Mouse (Mus musculus): ENCODE data around the gene Dpf3. TPM values are rescaled to one million over a fixed set of nuclear protein-coding genes. Genes with fewer than 3 reads are reported as not detected.

Dpf3 gene
- 5.1 and 5.9 TPM in 2 replicates for polyA plus RNA-seq (2015; fragmentation: Nextera tagmentation; extraction: Ambion mirVana)

DNA sequence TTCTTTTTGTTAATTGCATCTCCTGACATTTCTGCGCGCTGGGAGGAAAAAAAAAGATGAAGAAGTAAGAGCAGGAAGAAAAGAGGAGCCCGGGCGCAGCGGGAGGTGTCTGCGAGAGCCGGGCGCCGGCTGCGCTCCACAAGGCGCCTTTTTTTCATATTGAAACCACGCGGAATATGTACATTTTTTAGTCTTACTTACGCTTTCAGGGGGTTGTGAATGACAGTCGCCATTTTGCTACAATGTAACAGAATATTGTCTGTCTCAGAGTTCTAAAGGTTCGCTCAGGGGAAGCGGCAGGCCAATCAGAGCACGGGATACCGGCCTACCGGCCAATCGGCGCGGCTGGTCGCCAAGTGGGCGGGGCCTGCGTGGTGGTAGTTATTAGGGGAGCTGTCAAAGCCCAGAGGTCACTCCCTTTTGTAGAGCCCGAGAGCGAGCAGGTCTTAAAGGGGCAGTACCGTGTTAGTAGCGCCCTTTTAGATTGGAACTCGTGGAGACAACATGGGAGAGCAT is at the start of gene Dpf3:
TSS of gene Dpf3 (minus strand) at position 241 of the 516 bp plus-strand sequence.
- H3K4me1 ChIP-seq (replicated peaks; ENCODE audit: control insufficient read depth, insufficient read depth, low read length) = no peaks in the 10 kb centered on the region
- ATAC-seq = peak; percentile 96
- peak within 1 kb of the TSS; percentile 98 for H3K4me2 ChIP-seq (replicated peaks; ENCODE audit: low read depth)
- no peak for TF ChIP-seq CTCF (IDR thresholded peaks at IDR 0.05; ENCODE audit: low read depth)
- peak within 1 kb of the TSS; percentile 81 for H3K4me3 ChIP-seq (ENCODE audit: low read depth, low read length)
- WGBS = 1% methylated on average over 31 of the region's 31 CpGs
- peak within 1 kb of the TSS; percentile 83 for H3K27ac ChIP-seq (ENCODE audit: low read depth, low read length)
- H3K9ac ChIP-seq (ENCODE audit: low read depth, low read length) = peak within 1 kb of the TSS; percentile 75
- H3K9me3 ChIP-seq (ENCODE audit: control insufficient read depth) = no peaks in the 10 kb centered on the region
- no peaks in the 10 kb centered on the region; the same call in 1 of the 2 replicates for H3K27me3 ChIP-seq (replicated peaks; ENCODE audit: control insufficient read depth, insufficient read depth, low read length)
- no peaks in the 10 kb centered on the region for H3K36me3 ChIP-seq (ENCODE audit: control insufficient read depth, insufficient read depth)

DNA sequence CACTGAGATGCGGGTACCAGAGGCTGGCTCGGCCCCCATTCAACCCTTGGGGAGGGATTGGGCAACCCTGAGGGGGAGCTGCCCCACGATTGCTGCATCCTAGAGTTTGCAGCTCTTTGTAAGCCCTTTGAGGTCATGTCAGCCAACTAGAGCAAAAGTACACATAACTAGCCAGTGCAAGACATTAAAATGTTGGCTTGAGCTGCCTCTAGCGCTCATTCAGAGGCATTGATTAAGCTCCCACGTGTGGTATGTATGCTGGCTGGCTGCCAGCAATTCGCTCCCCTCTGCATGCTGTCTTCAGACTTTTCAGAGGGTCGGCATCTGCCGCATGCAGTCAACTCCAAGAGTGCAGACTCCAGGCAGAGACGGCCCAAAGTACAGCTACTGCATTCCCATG is 48.5 kb upstream of the Dpf3 start:
- Histone ChIP-seq H3K9ac (ENCODE audit: low read depth, low read length) (no peak overlapping the region), H3K4me2 (replicated peaks; ENCODE audit: low read depth) (no peak overlapping the region), H3K36me3 (ENCODE audit: control insufficient read depth, insufficient read depth) (peaks cover 33% of the 10 kb centered on the region), H3K4me3 (ENCODE audit: low read depth, low read length) (no peak overlapping the region), H3K4me1 (replicated peaks; ENCODE audit: control insufficient read depth, insufficient read depth, low read length) (0 out of 2 replicates have a peak, but pooled peaks cover 4% of the 10 kb centered on the region), H3K9me3 (ENCODE audit: control insufficient read depth) (no peaks in the 10 kb centered on the region), H3K27me3 (replicated peaks; ENCODE audit: control insufficient read depth, insufficient read depth, low read length) (no peaks in the 10 kb centered on the region), H3K27ac (ENCODE audit: low read depth, low read length) (no peak overlapping the region)
- no peak for TF ChIP-seq CTCF (IDR thresholded peaks at IDR 0.05; ENCODE audit: low read depth)
- 67% methylated on average over 9 of the region's 9 CpGs for WGBS
- ATAC-seq = no peak

DNA sequence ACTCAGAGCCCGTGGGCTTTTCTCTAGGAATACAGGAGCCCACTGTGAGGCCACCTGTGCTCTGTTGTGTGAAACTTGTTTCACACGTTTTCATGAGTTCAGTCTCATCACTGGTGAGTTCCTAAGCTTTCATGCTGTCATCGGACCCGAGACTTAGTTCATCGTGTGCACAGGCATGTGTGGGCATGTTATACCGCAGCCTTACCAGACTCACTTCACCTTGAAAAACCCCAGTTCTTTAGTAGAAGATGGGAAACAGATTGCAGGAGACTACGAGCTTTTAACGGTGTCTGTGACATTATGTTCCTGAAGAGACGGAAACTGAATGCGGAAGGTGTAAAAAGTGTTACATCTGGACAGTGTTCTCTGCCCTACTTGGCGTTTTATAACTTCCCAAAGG is 47.9 kb upstream of the Dpf3 start:
- no peak overlapping the region for H3K4me2 ChIP-seq (replicated peaks; ENCODE audit: low read depth)
- no peak overlapping the region for H3K9ac ChIP-seq (ENCODE audit: low read depth, low read length)
- H3K4me3 ChIP-seq (ENCODE audit: low read depth, low read length) = no peak overlapping the region
- TF ChIP-seq CTCF (IDR thresholded peaks at IDR 0.05; ENCODE audit: low read depth) = no peak
- no peaks in the 10 kb centered on the region for H3K9me3 ChIP-seq (ENCODE audit: control insufficient read depth)
- H3K4me1 ChIP-seq (replicated peaks; ENCODE audit: control insufficient read depth, insufficient read depth, low read length) = 0 out of 2 replicates have a peak, but pooled peaks cover 4% of the 10 kb centered on the region
- WGBS = 90% methylated on average over 11 of the region's 11 CpGs
- no peaks in the 10 kb centered on the region for H3K27me3 ChIP-seq (replicated peaks; ENCODE audit: control insufficient read depth, insufficient read depth, low read length)
- no peak overlapping the region for H3K27ac ChIP-seq (ENCODE audit: low read depth, low read length)
- peaks cover 33% of the 10 kb centered on the region for H3K36me3 ChIP-seq (ENCODE audit: control insufficient read depth, insufficient read depth)
- no peak for ATAC-seq

DNA sequence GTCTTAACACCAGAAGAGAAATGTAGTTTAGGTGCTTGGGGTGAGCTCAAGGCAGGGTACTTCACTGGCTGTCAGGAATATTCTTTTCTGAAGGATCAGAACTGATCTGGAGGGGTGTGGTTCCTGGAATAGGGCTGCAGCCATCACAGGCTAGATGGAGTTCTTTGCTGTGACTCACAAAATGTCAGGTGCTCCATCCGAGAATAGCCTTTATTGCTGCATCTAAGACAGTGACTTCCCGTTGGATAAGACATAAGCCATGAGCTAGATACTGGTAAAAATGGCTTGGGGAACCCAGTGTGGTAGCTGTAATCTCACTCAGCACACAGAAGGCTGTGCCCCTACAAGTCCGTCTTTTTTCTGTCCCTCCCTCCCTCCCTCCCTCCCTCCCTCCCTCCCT is 46.7 kb upstream of the Dpf3 start:
- no peak for ATAC-seq
- WGBS = 85% methylated on average over 3 of the region's 3 CpGs
- H3K4me2 ChIP-seq (replicated peaks; ENCODE audit: low read depth) = no peak overlapping the region
- no peak for TF ChIP-seq CTCF (IDR thresholded peaks at IDR 0.05; ENCODE audit: low read depth)
- no peaks in the 10 kb centered on the region for H3K9me3 ChIP-seq (ENCODE audit: control insufficient read depth)
- no peak overlapping the region for H3K9ac ChIP-seq (ENCODE audit: low read depth, low read length)
- no peak overlapping the region for H3K4me3 ChIP-seq (ENCODE audit: low read depth, low read length)
- no peak overlapping the region for H3K27ac ChIP-seq (ENCODE audit: low read depth, low read length)
- peaks cover 25% of the 10 kb centered on the region; the same call in 1 of the 2 replicates for H3K36me3 ChIP-seq (ENCODE audit: control insufficient read depth, insufficient read depth)
- H3K27me3 ChIP-seq (replicated peaks; ENCODE audit: control insufficient read depth, insufficient read depth, low read length) = no peaks in the 10 kb centered on the region
- H3K4me1 ChIP-seq (replicated peaks; ENCODE audit: control insufficient read depth, insufficient read depth, low read length) = 0 out of 2 replicates have a peak, but pooled peaks cover 4% of the 10 kb centered on the region

DNA sequence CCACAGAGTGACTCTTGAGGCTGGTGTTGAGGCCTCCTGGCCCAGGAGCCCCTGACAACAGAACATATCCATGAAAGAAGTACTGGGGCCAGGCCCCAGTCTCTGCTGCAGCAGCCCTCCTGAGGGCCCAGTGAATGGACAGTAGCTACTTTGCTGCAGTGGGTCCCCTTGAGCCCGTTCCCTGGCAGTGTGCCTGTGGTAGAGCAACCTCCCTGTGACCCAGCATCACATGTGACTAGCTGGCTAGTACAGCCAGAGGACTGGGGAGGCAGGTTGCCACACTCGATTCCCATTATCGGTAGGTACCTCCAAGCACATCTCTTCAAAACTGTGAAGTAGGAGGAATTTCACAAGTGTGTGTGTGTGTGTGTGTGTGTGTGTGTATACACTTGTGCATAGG is 45.5 kb upstream of the Dpf3 start:
- H3K9me3 ChIP-seq (ENCODE audit: control insufficient read depth) = no peaks in the 10 kb centered on the region
- ATAC-seq = no peak
- no peaks in the 10 kb centered on the region for H3K27me3 ChIP-seq (replicated peaks; ENCODE audit: control insufficient read depth, insufficient read depth, low read length)
- peaks cover 20% of the 10 kb centered on the region; the same call in 1 of the 2 replicates for H3K36me3 ChIP-seq (ENCODE audit: control insufficient read depth, insufficient read depth)
- H3K4me3 ChIP-seq (ENCODE audit: low read depth, low read length) = no peak overlapping the region
- H3K27ac ChIP-seq (ENCODE audit: low read depth, low read length) = no peak overlapping the region
- 0 out of 2 replicates have a peak, but pooled peaks cover 4% of the 10 kb centered on the region for H3K4me1 ChIP-seq (replicated peaks; ENCODE audit: control insufficient read depth, insufficient read depth, low read length)
- no peak overlapping the region for H3K4me2 ChIP-seq (replicated peaks; ENCODE audit: low read depth)
- no peak for TF ChIP-seq CTCF (IDR thresholded peaks at IDR 0.05; ENCODE audit: low read depth)
- H3K9ac ChIP-seq (ENCODE audit: low read depth, low read length) = no peak overlapping the region
- 78% methylated on average over 3 of the region's 3 CpGs for WGBS

DNA sequence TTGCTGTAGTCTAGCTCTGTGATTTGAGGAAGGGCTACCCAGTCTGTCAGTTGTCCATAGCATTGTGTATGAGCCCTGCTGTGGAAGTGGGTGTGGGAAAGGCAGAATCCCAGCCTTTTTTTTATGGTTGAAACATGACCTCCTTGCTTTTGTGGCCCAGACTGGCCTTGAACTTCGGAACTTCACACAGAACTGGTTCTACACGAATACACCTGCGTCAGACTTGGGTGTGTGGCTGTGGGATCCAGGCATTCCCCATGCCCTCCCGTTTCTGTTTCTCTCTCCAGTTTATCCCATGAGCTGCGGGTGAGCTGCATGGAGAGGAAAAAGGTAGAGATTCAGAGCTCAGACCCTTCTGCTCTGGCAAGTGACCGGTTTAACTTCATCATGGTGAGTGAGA is 44.5 kb upstream of the Dpf3 start:
- H3K4me2 ChIP-seq (replicated peaks; ENCODE audit: low read depth) = no peak overlapping the region
- H3K4me1 ChIP-seq (replicated peaks; ENCODE audit: control insufficient read depth, insufficient read depth, low read length) = 0 out of 2 replicates have a peak, but pooled peaks cover 4% of the 10 kb centered on the region
- no peak overlapping the region for H3K9ac ChIP-seq (ENCODE audit: low read depth, low read length)
- H3K36me3 ChIP-seq (ENCODE audit: control insufficient read depth, insufficient read depth) = peaks cover 16% of the 10 kb centered on the region; the same call in 1 of the 2 replicates
- TF ChIP-seq CTCF (IDR thresholded peaks at IDR 0.05; ENCODE audit: low read depth) = no peak
- H3K4me3 ChIP-seq (ENCODE audit: low read depth, low read length) = no peak overlapping the region
- no peaks in the 10 kb centered on the region for H3K9me3 ChIP-seq (ENCODE audit: control insufficient read depth)
- WGBS = 62% methylated on average over 6 of the region's 6 CpGs
- ATAC-seq = peak; percentile 58
- H3K27me3 ChIP-seq (replicated peaks; ENCODE audit: control insufficient read depth, insufficient read depth, low read length) = no peaks in the 10 kb centered on the region
- no peak overlapping the region for H3K27ac ChIP-seq (ENCODE audit: low read depth, low read length)
